Mouse (Mus musculus): ENCODE results near the gene Zfp558.
"Not testable (repeated sequence)": the region's sequence is repeated elsewhere in the genome, so short reads cannot be mapped to it uniquely, and the experiment has no call there.

The Zfp558 gene

GRCm38 (mm10) chr9:18478168-18478567 lies at the start of gene Zfp558, which contains the start of gene Mbd3l1:
Zfp558 (minus strand) TSS chr9:18478268.
Mbd3l1 (plus strand) TSS chr9:18478359.
- no peak for DNase-seq (ENCODE audit: low spot score in 2 of 2)

- no peak for DNase-seq (ENCODE audit: low spot score in 2 of 2)
Observed at GRCm38 (mm10) chr9:18508098-18508497, 30.0 kb upstream of the Zfp558 start.

GRCm38 (mm10) chr9:18473324-18474128 lies 4.5 kb downstream of the Zfp558 start:
- peak; percentile 66 to 76 for DNase-seq (ENCODE audit: low spot score in 2 of 2)

- no peak for DNase-seq (ENCODE audit: low spot score in 2 of 2)
Observed at GRCm38 (mm10) chr9:18468005-18468404, 10.1 kb downstream of the Zfp558 start.

GRCm38 (mm10) chr9:18467350-18467749 lies 10.7 kb downstream of the Zfp558 start:
- DNase-seq (ENCODE audit: low spot score in 2 of 2): no peak

- DNase-seq (ENCODE audit: low spot score in 2 of 2): no peak
Observed at GRCm38 (mm10) chr9:18456520-18456919, 21.5 kb downstream of the Zfp558 start.

- no peak for DNase-seq (ENCODE audit: low spot score in 2 of 2)
Observed at GRCm38 (mm10) chr9:18431687-18432086, 46.4 kb downstream of the Zfp558 start.

GRCm38 (mm10) chr9:18430354-18430753 lies 47.7 kb downstream of the Zfp558 start, which contains the start of gene Mbd3l2:
Mbd3l2 (plus strand) TSS chr9:18430654.
- DNase-seq (ENCODE audit: low spot score in 2 of 2): no peak

GRCm38 (mm10) chr9:18412371-18412770 lies 65.7 kb downstream of the Zfp558 start:
- not testable (repeated sequence) for DNase-seq (ENCODE audit: low spot score in 2 of 2)

Measured in thymus, postnatal 10 days (tissue).